In the genomic region with DNA sequence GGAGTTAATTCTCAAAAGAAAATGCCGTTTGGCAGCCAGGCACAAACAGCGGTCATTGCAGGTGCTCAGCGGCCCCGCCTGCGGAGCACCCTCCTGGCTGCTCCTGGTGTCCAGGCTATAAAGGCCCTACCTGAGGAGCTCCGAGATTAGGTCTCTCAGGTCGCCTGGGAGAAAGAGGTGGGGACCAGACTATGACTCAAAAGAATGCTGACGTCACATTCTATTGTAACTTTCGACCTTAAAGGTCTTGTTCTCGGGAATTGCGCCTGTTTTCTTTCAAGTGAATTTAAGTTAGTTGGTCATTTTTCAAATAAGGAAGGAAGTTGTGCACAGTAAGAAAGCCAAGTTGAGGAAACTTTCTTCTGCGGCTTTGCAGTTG, we compare ENCODE assay signal across 7 mouse cellular contexts. TPM values are rescaled to one million over a fixed set of nuclear protein-coding genes. Genes with fewer than 3 reads are reported as not detected.
DNase-seq lines count a peak whose midpoint lies in the region; ATAC-seq lines count a peak whose summit lies in the region.

No protein-coding gene starts in this region.

- H3K9me3 ChIP-seq in forebrain, embryonic 16.5 days (ENCODE audit: control insufficient read depth, low read length) = no peaks in the 10 kb centered on the region
- no peaks in the 10 kb centered on the region for H3K9me3 ChIP-seq in liver, embryonic 15.5 days (replicated peaks)

- no peaks in the 10 kb centered on the region for H3K36me3 ChIP-seq in forebrain, embryonic 16.5 days (ENCODE audit: control insufficient read depth, insufficient read depth)
- H3K36me3 ChIP-seq in liver, embryonic 15.5 days (replicated peaks) = no peaks in the 10 kb centered on the region
- H3K36me3 ChIP-seq in splenic B cell, adult 2 months (ENCODE audit: control insufficient read depth, insufficient read depth, low read length, poor library complexity, severe bottlenecking) = peaks cover 1% of the 10 kb centered on the region; the same call in 1 of the 2 replicates

- peak overlapping the region; percentile 85 for H3K9ac ChIP-seq in forebrain, embryonic 16.5 days (replicated peaks; ENCODE audit: low read depth, low read length)
- H3K9ac ChIP-seq in liver, embryonic 15.5 days = no peak overlapping the region

- no peak overlapping the region for H3K27ac ChIP-seq in forebrain, embryonic 16.5 days (ENCODE audit: low read length)
- no peak overlapping the region; the same call in 1 of the 2 replicates for H3K27ac ChIP-seq in liver, embryonic 15.5 days (replicated peaks)

- peak overlapping the region; percentile 93 for H3K4me3 ChIP-seq in forebrain, embryonic 16.5 days (replicated peaks; ENCODE audit: low read length)
- H3K4me3 ChIP-seq in liver, embryonic 15.5 days (replicated peaks) = peak overlapping the region; percentile 60

- peak; percentile 63 for DNase-seq in 3T3-L1 (ENCODE audit: low read depth, low spot score)
- peak; percentile 80 for DNase-seq in 416B (ENCODE audit: low read depth)
- peak; percentile 56 for DNase-seq in splenic B cell, adult 2 months (ENCODE audit: low read depth, low spot score)
- no peak for DNase-seq in ovary, postnatal 36 days (ENCODE audit: low spot score)
- DNase-seq in left cerebral cortex, adult 18-20 months (ENCODE audit: low spot score in 2 of 2) = no peak

- peak overlapping the region; percentile 94 for H3K4me2 ChIP-seq in forebrain, embryonic 16.5 days (ENCODE audit: low read length)
- H3K4me2 ChIP-seq in liver, embryonic 15.5 days = peak overlapping the region; percentile 75

- H3K27me3 ChIP-seq in forebrain, embryonic 16.5 days (replicated peaks; ENCODE audit: control insufficient read depth, insufficient read depth, low read length) = no peaks in the 10 kb centered on the region
- peaks cover 27% of the 10 kb centered on the region for H3K27me3 ChIP-seq in liver, embryonic 15.5 days
- no peaks in the 10 kb centered on the region for H3K27me3 ChIP-seq in splenic B cell, adult 2 months (ENCODE audit: control insufficient read depth, insufficient read depth, low read length, poor library complexity, severe bottlenecking)

- ATAC-seq in forebrain, embryonic 16.5 days = no peak
- ATAC-seq in liver, embryonic 15.5 days (ENCODE audit: insufficient read depth) = no peak

- H3K4me1 ChIP-seq in forebrain, embryonic 16.5 days (replicated peaks; ENCODE audit: control insufficient read depth, insufficient read depth, low read length) = peaks cover 5% of the 10 kb centered on the region
- H3K4me1 ChIP-seq in liver, embryonic 15.5 days (replicated peaks) = peaks cover 14% of the 10 kb centered on the region

- WGBS in forebrain, embryonic 16.5 days = 8% methylated on average over 12 of the region's 12 CpGs
- 2% methylated on average over 12 of the region's 12 CpGs for WGBS in liver, embryonic 15.5 days (ENCODE audit: insufficient replicate concordance)

RNA-seq across cellular contexts. Expression of a gene that starts 0.8 kb away (rescaled TPM):
- 31.4 and 32.1 TPM in 2 replicates for polyA plus RNA-seq in forebrain, embryonic 16.5 days (2015; fragmentation: Nextera tagmentation; extraction: Ambion mirVana)
- 3.7 and 4.5 TPM in 2 replicates for polyA plus RNA-seq in liver, embryonic 15.5 days (2015; fragmentation: Nextera tagmentation; extraction: Ambion mirVana)
- total RNA-seq in left cerebral cortex, adult 18-20 months (2021) = 1 to 10 TPM; 3.8 to 4.3 TPM

Comparison
In these comparisons a context has a peak if more than half of its experiments do, and no peak if none do; other contexts are left out.
1. DNase-seq: peak in 3T3-L1 (single experiment), 416B (single experiment) and splenic B cell, adult 2 months (single experiment); none in ovary, postnatal 36 days (single experiment) and left cerebral cortex, adult 18-20 months (0 of 2).